Mouse (Mus musculus) CH12.LX (cell line): Measurements from ENCODE around the gene Btbd9. TPM values are rescaled to one million over a fixed set of nuclear protein-coding genes. Genes with fewer than 3 reads are reported as not detected.
"Not testable (repeated sequence)": the region's sequence is repeated elsewhere in the genome, so short reads cannot be mapped to it uniquely, and the experiment has no call there.

Experiments
- DNase-seq: peaks from one replicate; pipeline ENCODE4 v3.0.0-alpha.2; 2013; ENCODE audit errors: extremely low read depth
- H3K27ac ChIP-seq: 2 replicates; pipeline ENCODE4 v1.5.1; 2012; ENCODE audit warnings: low read depth, mild to moderate bottlenecking, control low read depth, moderate library complexity; ENCODE audit not compliant: insufficient read depth
- H3K27me3 ChIP-seq: replicated peaks from 2 replicates; pipeline ENCODE3; 2012; ENCODE audit warnings: inconsistent platforms
- H3K36me3 ChIP-seq, 2 experiments: replicated peaks in 1 of 2; 2 replicates each; pipeline versions ENCODE3 to v1.6.1; 2012; ENCODE audit warnings: inconsistent platforms in 1 of 2, low read length in 1 of 2, mild to moderate bottlenecking in 1 of 2, mixed read lengths in 1 of 2, moderate library complexity in 1 of 2; ENCODE audit not compliant: control insufficient read depth in 1 of 2, insufficient read depth in 1 of 2
- H3K4me1 ChIP-seq, 2 experiments: 2 replicates each; pipeline ENCODE4 v1.6.1; 2012; ENCODE audit warnings: inconsistent platforms in 1 of 2, moderate library complexity in 1 of 2; ENCODE audit not compliant: insufficient read depth in 2 of 2, control insufficient read depth in 1 of 2
- H3K4me2 ChIP-seq: 2 replicates; pipeline ENCODE4 v1.6.1; 2012; ENCODE audit warnings: low read depth, mild to moderate bottlenecking, control low read depth; ENCODE audit not compliant: poor library complexity, insufficient read depth, severe bottlenecking
- H3K4me3 ChIP-seq, 3 experiments: fragments of 150-350 bp in 1 of 3; sonication (generic) in 1 of 3; replicated peaks in 1 of 3; 2 replicates each; pipeline versions ENCODE3 to v1.5.1; 2011 to 2012; ENCODE audit warnings: low read depth in 2 of 3, low read length in 2 of 3, mild to moderate bottlenecking in 2 of 3, moderate library complexity in 2 of 3, control low read depth in 1 of 3, improper control_type of control experiment in 1 of 3, inconsistent platforms in 1 of 3, mixed read lengths in 1 of 3; ENCODE audit not compliant: poor library complexity in 1 of 3
- H3K79me2 ChIP-seq: replicated peaks from 2 replicates; pipeline ENCODE4 v1.6.1; 2012; ENCODE audit warnings: mild to moderate bottlenecking, moderate library complexity; ENCODE audit not compliant: control insufficient read depth, poor library complexity, insufficient read depth, severe bottlenecking; ENCODE audit errors: extremely low read depth
- H3K9ac ChIP-seq: 2 replicates; pipeline ENCODE4 v1.6.1; 2012; ENCODE audit warnings: low read depth, mild to moderate bottlenecking, control low read depth, moderate library complexity; ENCODE audit not compliant: insufficient read depth
- H3K9me3 ChIP-seq: replicated peaks from 2 replicates; pipeline ENCODE3; 2012; ENCODE audit warnings: low read length, inconsistent platforms, mixed read lengths
- CTCF ChIP-seq, 2 experiments: IDR thresholded peaks in 1 of 2; conservative IDR thresholded peaks in 1 of 2; 2 replicates each; pipeline ENCODE4 v1.5.1; 2011 to 2012; ENCODE audit warnings: low read depth in 2 of 2, low read length in 2 of 2, improper control_type of control experiment in 1 of 2, inconsistent platforms in 1 of 2, mild to moderate bottlenecking in 1 of 2, moderate library complexity in 1 of 2
- POLR2A ChIP-seq: IDR thresholded peaks from 2 replicates; pipeline ENCODE4 v1.6.1; 2011; ENCODE audit warnings: low read depth, mild to moderate bottlenecking, improper control_type of control experiment, low read length
- RAD21 ChIP-seq: IDR thresholded peaks from 2 replicates; pipeline ENCODE4 v1.6.1; 2011; ENCODE audit warnings: low read depth, mild to moderate bottlenecking, low read length, improper control_type of control experiment, moderate library complexity
- TBP ChIP-seq: conservative IDR thresholded peaks from 2 replicates; pipeline ENCODE4 v1.6.1; 2011; ENCODE audit warnings: low read depth, low read length, improper control_type of control experiment
- ZC3H11A ChIP-seq: IDR thresholded peaks from 2 replicates; pipeline ENCODE4 v1.6.1; 2012; ENCODE audit warnings: low read depth, mild to moderate bottlenecking, inconsistent platforms, low read length, improper control_type of control experiment
- ZNF384 ChIP-seq: IDR thresholded peaks from 2 replicates; pipeline ENCODE4 v1.6.1; 2012; ENCODE audit warnings: low read depth, low read length, improper control_type of control experiment, inconsistent platforms
- dilution Hi-C: fragments of 300-500 bp; cut with MboI; formaldehyde crosslinking; loops from 2 replicates; pipeline ENCODE4 v1.14.3; 2020; ENCODE audit warnings: low sequenced_read_pairs; ENCODE audit not compliant: extremely low pct_unique_long_range_greater_than_20kb, extremely low pct_ligation_motif_present
- in situ Hi-C: fragments of 300-500 bp; cut with MboI; formaldehyde crosslinking; loops from 3 replicates; pipeline ENCODE4 v1.14.3; 2019; ENCODE audit warnings: low sequenced_read_pairs, low pct_ligation_motif_present, low pct_unique_long_range_greater_than_20kb, mixed read lengths
- polyA plus RNA-seq: library from polyadenylated mRNA; unstranded; fragments of >175 nt; gene quantifications from 2 replicates; pipeline ENCODE4 v1.2.1, GENCODE M21; 2012; ENCODE audit warnings: low read depth; ENCODE audit not compliant: insufficient read length
- total RNA-seq, 2 experiments: library from RNA; depleted of rRNA; stranded (reverse); fragments of 300-350 nt in 1 of 2; fragments of >200 nt in 1 of 2; gene quantifications; 2 replicates each; pipeline ENCODE4 v1.2.3; 2012 to 2014

Btbd9 gene
- total and polyA plus RNA-seq, 3 experiments: 19.3 to 25.4 (median 20.0) TPM

GRCm38 (mm10) chr17:30507636-30508576 is 68.4 kb downstream of the Btbd9 start:
- Histone ChIP-seq H3K36me3 (peaks cover 0 to 32% of the 10 kb centered on the region in 2 experiments), H3K4me2 (no peak overlapping the region), H3K9me3 (no peaks in the 10 kb centered on the region), H3K27ac (no peak overlapping the region), H3K9ac (no peak overlapping the region), H3K27me3 (no peaks in the 10 kb centered on the region), H3K79me2 (no peaks in the 10 kb centered on the region), H3K4me3 (no peak overlapping the region), H3K4me1 (peaks cover 0 to 30% of the 10 kb centered on the region in 2 experiments; a peak in 3 of 4 replicates)
- in situ Hi-C loops: no loop called here
- dilution Hi-C loops: no loop called here
- no peak for DNase-seq
- TF ChIP-seq RAD21 (peak; percentile 40), ZC3H11A (no peak), CTCF (conservative IDR thresholded peaks at IDR 0.05 in 1 of 2, IDR thresholded peaks at IDR 0.05 in 1 of 2; ENCODE audit: low read depth in 2 of 2, low read length in 2 of 2) (peak in 1 of 2 experiments; percentile 34; a peak in 2 of 4 replicates)
- TF ChIP-seq, all 38 proteins: peak for 2

GRCm38 (mm10) chr17:30506916-30507315 is 69.4 kb downstream of the Btbd9 start:
- H3K4me2 ChIP-seq: no peak overlapping the region
- no peak overlapping the region for H3K27ac ChIP-seq
- no peak overlapping the region for H3K9ac ChIP-seq
- TF ChIP-seq TBP (no peak), CTCF (conservative IDR thresholded peaks at IDR 0.05 in 1 of 2, IDR thresholded peaks at IDR 0.05 in 1 of 2; ENCODE audit: low read depth in 2 of 2, low read length in 2 of 2) (no peak), ZNF384 (0 out of 2 replicates have a peak, but pooled peaks have one; percentile 50), POLR2A (no peak)
- H3K27me3 ChIP-seq: no peaks in the 10 kb centered on the region
- in situ Hi-C loops: no loop called here
- DNase-seq: peak; percentile 36
- no peaks in the 10 kb centered on the region for H3K9me3 ChIP-seq
- dilution Hi-C loops: no loop called here
- peaks cover 0 to 27% of the 10 kb centered on the region in 2 experiments; a peak in 3 of 4 replicates for H3K4me1 ChIP-seq
- H3K36me3 ChIP-seq: peaks cover 0 to 25% of the 10 kb centered on the region in 2 experiments
- H3K4me3 ChIP-seq: no peak overlapping the region
- no peaks in the 10 kb centered on the region for H3K79me2 ChIP-seq

GRCm38 (mm10) chr17:30499541-30499940 is 76.7 kb downstream of the Btbd9 start:
- H3K79me2 ChIP-seq, in situ Hi-C loops, H3K4me2 ChIP-seq, H3K9me3 ChIP-seq, H3K9ac ChIP-seq, H3K4me3 ChIP-seq, H3K27ac ChIP-seq, dilution Hi-C loops, DNase-seq, H3K27me3 ChIP-seq: not testable (repeated sequence)
- Histone ChIP-seq H3K4me1 (peaks cover 0 to 13% of the 10 kb centered on the region in 2 experiments; a peak in 2 of 4 replicates), H3K36me3 (peaks cover 4 to 16% of the 10 kb centered on the region in 2 experiments)
